Mouse (Mus musculus) right cerebral cortex, postnatal 36 days (tissue): Measurements from ENCODE around the gene Fgr.

Experiments used
- DNase-seq, 2 experiments: peaks; one replicate each; pipeline ENCODE4 v3.0.0; 2022; ENCODE audit warnings: low spot score in 2 of 2, mixed read lengths in 1 of 2

The Fgr gene

DNA sequence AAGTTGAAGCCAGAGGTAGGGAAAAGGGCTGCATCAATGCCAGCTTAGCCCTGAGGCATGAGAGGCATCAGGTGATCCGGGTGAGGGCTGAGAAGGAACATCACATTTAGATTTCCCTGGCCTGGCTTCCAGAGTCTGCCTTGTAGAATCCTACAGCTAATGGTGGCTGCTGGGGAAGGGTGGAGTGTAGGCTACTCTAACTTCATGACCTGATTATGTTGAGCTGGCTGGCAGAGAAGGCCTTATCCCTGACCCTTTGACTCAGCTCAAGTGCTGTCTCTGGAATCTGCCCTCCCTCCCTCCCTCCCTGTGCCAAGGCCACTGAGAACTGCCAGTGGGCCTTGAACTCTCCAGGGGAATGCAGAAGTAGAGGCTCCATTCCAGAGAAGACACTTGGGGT, 61.6 kb downstream of the Fgr start:
- no peak for DNase-seq

DNA sequence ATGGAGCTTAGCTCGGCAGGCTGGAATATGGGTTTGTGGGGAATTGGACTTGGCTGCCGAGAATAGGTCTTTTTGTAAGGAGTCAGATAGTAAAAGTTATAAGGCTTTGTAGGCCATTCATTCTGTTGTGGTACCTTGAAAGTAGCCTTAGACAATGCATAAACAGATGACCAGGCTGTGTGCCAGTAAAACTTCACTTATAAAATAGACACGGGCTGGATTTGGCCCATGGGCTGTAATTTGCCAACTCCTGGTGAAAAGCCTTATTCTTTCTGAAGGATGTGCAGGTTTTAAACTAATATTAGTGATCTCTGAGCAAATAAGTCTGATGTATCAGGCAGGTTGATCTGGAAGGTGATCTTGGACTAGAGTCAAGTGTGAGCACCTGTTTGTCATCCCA, 62.1 kb downstream of the Fgr start:
- DNase-seq, result no peak

DNA sequence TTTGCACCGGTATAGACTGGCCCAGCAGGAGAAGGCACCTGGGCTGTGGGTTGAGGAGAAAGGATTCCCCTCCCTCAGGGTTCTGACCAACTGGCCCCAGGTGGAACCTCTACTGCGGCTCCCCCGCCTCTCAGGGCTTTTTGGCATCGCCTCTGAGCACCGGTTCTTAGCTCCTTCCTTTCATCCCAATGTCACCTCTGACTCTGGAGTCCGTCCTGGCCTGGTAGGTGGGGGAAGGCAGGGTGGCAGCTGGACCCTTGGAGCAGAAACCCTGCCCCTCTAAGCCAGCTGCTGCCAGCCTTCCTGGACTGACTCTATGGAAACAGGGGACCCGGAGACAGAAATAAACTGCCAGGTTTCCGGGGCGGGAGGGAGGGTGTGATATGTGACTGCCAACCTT, 63.4 kb downstream of the Fgr start:
- no peak for DNase-seq

DNA sequence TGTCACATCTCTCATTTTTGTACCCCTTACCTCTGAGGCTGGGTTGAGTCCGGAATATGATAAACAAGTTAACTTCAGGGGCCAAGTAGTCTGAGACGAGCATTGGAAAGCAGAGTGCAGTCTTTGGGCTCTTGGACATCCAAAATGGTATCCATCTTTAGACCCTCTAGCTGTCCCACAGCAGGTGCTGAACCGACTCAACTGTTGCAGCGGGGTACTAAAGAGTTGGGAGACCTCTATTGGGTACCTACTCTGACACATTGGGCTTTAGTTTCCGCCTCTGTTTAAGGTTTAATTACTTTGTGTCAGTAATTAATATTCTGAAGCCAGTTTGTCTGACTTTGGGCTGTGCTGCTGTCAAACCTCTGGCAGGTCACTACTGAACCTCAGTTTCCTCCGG, 63.9 kb downstream of the Fgr start:
- no peak for DNase-seq

DNA sequence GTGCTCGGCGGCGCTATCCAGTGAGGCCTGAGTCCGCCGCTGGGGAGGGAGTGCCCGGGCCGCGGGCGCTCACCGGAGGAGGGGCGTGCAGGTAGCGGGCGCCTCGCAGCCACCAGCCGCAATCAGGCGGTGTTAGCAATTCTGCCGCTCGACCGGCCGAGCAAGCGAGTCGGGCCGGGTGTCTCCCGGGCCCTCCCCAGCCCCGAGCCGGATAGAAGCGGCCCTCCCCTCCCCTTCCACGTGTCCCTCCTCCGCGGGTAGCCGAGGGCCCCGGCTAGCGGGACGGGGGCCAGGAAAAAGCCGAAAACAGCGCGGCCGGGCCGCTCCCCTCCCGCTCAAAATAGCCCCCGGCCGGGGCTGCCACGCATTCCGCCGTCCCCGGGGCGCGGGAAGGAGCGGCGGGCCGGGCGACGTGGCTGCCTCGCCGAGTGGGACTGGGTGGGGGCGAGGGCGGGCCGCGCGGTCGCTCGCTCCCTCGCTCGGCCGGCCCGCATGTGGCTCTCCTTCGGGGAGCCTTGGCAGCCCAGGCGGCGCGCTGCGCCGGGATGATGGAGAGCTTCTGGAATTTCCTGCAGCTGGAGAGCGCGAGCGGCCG, 64.7 kb downstream of the Fgr start:
- no peak for DNase-seq

DNA sequence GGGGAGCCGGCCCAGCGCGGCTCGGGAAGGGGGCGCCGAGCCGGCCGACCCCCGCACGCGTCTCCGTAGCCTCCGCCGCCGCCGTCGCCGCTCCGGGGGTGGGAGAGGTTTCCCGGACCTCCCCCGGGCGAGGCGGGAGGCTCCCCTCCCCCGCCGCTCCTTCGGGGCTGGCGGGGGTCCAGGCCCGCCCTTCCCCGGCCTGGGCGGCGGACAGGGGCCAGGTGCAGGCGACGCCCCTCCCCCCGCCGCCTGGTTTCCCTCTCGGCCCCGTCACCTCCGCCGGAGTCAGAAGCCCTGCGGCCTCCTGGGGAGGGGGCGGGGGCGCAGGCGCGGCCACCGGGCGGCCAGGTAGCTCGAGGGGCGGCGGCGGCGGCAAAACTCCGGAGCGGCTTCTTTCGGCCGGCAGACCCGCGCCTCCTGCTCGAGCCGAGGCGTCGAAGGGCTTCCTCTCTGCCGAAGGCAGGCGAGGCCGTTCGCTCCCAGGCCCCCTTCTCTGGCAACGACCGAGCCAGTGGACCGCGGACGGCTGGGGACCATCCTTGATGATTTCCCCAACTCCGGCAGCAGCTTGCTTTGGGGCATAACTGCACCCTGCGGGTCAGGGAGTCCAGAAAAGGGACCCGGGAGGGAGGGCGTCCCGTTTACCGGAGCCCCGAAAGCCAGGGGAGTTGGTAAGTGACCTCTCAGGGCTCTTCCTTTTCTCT, 65.4 kb downstream of the Fgr start:
- DNase-seq, result no peak

DNA sequence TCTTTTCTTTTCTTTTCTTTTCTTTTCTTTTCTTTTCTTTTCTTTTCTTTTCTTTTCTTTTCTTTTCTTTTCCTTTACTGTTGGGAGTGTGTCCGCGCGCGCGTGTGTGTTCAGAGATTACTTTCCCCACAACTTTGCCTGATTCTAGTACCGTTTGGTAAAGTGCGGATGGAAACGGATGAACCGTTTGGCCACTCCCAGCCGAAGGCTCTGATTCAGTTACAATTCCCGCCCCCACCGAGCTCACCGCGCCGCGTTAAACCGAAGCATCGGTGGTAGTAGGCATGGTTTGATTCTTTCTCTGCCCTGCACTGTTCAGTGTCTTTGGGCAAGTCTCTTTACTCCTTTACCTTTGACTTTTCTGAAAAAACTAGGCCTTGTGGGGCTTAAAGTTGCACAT, 65.9 kb downstream of the Fgr start:
- no peak for DNase-seq

DNA sequence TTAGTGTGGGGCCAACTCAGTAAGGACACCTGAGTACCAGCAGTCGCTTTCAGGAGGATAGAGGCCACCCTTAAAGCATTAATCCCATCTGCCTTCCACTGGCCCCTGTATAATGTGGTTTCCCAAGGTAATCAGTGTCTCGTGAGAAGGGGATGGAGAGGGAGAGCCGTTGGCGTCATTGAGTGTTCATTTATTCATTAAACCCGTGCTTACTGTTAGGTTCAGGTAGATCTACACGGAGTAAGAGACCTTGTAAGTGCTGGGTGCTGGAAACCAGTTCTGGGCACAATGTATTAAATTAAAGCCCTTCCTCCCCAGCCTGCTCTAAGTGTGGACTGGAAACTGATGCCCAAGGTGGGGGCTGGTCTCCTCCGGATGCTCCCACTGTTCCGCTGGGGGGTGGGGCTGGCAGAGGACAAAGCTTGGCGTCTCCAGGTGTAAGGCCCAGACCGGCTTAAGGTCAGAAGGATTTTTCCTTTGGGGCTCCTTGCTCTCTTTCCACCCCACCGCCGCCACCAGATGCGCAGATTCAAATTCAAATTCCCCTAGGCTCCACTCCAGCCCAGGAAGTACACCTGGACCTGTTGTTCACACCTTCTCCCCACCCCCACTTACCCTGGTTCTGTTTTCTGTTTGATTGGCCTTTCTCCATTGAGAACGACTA, 66.5 kb downstream of the Fgr start:
- DNase-seq, result no peak

DNA sequence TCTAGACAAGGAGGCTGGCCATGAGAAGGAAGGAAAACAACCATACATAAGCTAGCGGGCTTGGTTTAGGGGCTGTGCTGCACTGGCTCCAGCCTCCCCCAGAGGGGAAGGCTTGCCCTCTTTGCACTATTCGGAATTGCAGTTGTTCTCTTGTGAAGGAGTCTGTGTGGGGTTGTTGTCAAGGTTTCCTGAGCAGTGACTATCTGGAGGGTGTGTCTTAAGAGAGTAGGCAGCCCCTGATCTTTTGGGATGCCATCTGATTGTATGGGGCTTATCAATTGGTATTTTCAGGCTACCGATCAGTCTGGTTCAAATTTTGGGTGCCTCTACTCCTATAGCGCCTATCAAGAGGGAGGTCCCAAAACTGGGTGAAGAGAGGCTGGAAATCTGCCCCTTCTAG, 68.3 kb downstream of the Fgr start:
- no peak for DNase-seq

DNA sequence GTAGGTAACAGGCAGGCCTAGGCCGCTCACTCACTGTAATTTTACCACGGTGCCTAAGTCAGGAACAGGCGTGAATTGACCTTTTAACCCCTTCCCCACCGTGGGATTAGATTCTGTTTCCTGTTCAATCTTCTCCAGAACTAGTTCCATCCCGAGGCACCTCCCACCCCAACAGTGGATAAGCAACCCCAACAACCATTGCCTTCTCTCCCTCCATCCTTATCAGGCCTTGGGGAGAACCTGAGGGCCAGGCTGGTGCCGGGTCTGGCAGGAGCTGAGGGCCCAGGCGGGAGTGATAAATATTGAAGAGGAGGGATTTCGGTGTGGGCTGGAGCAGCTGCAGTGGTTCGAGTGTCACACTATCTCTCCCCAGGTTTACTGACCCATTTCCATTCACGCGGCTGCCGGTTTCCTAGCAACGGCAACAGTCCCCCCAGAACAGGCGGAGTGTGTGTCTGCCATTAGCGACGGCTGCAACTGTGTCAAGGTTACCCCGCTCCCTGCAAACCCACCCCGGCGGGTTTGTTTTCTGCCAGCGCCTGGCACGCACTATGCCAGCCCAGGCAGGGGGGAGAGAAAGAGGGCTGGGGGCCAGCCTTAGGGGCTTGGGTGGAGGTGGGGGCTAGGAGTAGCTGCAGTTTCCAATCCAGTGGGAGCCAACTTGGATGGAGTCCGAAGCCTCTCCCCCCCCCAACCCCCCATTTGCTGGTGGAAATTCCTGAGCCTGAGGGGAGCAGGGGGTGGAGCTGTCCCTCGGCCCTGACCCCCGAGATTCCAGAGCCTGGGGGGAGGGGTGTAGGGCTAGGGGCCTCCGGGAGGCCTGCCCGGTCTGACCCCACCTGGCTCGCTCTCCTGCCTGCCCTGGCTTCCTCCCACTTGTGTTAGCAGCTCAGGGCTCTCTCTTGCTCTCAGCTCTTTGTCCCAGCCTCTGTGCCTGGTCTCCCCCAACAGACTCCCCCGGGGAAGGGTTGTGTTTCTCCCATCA, 69.0 kb downstream of the Fgr start:
- DNase-seq, result no peak

DNA sequence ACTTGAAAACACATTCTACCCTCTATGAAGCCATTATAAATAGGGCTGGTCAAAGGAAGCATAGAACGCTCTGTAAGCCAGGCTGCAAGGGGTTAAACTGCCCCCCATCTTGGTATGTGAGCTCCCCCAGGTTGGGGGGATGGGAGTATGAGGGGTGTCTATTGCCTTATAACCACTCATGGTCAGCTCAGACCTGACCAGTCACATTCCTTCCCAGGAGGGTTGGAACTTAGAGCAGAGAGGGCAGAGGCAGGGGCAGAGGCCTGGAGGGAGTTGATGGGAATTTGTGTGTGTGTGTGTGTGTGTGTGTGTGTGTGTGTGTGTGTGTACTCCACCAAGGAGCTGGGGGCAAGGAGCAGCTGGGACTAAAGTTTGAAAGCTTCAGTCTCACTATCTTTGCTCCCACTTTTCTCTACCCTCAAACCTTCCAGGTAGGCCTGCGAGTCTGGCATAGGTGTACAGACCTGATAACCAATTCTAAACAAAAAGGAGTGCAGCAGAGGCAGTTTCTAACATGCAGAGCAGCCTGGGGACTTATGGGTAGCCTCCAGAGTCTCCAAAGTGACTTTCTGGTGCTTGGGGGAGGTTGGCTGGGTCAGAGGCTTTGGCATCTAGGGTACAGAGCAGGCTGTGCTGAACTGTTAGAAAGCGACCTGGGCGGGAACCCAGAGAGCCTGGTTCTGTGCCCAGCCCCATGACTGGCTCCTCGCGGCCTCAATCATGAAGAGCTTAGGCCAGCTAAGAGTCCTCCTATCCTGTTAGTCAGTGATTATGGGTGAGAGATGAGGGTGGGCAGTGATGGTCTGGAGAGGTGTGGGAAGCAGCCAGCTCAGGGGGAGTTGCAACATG, 70.1 kb downstream of the Fgr start:
- no peak for DNase-seq

DNA sequence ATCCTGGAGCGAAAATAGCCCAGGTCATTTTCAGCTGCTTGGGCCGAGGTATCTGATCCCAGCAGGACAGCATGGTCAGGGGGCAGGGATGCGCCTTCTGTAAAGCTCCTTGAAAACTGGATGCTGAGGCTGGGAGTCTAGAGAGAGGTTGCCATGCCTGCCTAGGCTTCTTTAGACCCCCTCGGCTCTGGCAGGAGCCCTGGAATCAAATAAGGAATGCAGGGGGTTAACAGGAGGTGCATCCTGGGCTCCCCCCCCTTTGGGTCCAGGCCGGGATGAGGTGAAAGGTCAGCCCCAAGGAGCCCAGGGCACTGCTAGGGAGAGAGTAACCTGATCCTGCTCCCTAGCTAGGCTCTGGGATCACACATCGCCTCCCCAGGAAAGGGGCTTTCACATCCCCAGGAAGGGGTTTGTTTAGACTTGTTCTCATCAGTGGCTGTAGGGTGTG, 70.8 kb downstream of the Fgr start:
- no peak for DNase-seq

DNA sequence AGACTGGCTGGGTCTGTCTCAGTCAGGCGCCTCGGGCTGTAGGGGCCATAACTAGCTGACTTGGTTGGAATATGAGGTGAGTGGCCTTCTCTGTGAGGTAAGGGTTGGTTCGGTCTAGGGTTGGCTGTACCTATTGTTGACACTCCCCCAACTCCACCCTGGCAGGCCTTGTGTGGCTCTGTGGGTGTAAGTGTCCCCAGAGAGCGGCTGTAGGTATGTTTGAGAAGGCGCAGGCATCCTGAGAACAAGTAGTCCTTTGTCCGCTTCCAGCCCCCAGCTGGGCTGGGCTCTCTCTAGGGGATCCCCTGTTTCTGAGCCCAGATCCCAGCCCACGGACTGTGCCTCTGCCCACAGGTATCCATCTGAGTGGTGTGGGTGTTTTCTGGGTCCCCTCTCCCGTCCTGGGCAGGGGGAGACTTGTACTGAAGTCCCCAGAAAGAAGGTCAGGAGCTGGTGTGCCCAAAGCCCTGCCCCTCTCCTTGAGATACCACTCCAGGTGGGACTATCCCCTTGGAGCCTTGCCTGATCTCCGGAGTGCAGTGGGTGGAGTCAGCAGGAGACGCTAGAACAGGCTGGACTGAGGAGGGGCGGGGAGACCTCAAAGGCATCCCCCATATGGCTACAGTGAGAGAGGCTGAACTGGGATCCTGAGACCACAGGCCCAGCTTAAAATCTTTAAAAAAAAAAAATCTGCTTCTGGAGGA, 72.0 kb downstream of the Fgr start:
- DNase-seq, result no peak

DNA sequence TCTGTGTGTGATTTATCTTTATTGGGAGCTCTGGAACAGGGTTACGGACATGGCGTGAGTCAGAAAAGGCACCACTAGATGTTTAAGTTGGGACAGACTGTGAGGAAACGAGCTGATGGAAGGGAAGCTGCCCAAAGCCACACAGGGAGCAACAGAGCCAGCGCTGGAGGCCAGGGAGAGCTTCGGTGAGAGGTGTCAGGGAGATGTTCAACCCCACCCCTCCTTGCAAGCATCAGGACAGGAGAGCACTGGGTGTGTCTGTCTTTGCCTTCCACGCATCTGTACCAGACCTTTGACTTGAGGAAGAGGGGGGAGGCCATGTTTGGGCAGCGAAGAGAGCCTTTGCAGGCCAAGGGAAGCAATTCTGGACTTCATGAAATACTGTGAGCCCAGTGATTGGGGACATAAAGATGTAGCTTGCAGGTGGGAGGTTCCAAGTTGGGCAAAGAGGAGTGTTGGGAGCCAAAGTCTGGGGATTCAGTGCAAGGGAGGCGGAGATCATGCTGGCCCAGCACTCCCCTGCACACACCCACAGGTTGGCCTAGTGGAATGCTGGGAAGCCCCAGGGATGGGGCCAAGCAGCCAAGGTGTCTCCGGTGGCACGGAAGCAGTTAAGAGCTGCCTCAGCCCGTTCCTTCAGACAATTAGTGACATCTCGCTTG, 72.9 kb downstream of the Fgr start:
- peak in 1 of 2 experiments; percentile 64 for DNase-seq

DNA sequence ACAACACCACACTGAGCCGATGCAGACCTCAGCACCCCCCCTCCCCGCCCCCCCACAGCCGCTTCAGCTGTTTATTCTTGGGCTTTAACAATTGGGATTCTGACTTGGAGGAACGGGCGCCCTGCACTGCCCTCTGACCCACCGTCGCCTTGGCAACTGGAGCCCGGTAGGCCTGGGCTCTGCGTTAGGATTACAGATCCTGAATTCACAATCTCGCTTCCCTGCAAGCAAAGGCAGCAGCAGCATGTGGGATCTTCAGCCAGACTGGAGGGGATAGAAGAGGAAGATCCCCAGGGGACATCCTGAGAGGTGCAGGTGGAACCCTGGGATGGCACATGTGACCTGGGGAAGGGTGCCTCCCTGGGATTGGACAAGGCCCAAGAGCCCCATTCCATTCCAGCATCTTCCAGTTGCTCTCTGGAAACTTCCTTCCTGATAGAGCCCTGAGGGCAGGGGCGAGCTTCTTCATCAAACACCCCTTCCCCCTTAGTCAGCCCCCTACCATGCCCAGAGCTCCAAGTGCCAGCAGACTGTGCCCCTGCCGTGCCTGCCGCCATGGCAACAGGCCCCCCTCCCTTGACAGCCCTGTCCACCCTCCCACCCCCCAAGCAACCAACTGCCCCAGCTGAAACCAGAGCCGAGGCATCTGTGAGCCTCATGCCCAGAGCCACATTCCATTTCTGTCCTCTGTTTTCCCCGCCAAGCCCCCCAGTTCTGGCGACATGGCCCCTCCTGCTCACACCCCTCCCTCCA, 73.6 kb downstream of the Fgr start:
- no peak for DNase-seq

DNA sequence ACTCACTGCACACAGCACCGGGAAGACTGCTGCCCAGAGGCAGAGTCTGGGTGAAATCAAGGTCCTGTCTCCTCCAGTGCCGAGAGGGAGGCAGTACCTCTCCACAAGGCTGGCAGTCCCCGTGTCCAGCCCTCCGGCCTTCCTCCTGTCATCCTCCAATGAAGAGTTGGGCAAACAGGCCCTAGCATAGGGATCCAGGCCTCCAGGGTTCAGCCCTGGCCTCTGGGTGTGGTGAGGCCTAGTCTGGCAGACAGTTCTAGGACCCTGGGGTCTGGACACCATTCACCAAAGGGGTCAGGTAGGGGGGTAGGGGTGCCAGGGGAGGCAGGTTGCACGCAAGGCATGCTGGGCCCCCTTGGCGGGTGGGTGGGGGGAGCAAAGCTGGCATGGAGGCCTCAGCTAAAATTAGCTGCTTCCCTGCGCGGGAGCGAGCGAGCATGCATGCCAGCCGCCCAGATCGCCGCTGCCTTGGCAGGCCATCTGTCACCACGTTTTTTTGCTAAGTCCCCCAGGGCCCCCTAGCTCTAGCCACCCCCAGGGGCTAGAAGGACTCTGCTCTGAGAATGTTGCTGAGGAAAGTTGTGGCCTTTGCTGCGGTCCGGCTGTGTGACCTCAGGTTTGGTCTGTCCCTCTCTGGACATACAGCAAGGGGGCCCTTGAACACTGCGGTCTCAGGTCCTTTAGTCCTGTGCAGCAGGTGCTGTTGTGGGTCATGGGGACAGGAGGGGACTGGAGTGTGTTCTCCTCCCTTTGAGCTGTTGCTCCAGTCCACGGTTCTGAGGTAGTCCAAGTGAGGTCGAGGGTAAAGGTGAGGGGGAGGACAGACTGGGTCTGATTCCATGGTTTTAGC, 75.4 kb downstream of the Fgr start:
- no peak for DNase-seq

DNA sequence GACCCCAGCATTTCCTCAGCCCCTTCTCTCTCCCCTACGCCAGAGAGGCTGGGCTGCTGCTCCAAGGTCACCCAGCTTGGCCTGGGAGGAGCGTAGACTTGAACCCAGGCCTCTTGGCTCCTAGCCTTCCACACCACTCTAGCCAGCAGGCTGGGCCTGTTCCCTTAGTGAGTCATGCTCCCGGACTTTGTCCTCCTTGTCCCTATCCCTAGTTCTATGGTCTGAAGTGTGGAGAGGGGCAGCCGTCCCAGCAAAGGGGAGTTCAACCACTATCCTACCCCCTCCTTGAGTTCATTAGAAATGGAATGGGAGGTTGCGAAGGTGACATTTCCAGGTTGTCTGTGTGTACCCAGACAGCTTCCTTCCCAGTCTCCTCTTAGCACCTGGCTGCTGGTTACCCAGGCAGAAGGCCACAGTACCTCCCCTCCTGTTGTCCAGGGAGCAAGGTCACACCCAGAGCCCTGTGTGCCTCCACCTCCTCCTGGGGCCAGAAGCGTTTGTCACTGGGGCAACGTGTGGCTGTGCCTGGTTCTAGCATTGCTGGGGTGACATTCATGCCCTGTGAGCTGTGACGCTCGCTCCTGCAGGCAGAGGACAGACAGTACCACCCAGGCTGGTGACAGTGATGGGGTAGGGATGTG, 76.4 kb downstream of the Fgr start:
- DNase-seq, result no peak
